Mouse (Mus musculus) ES-E14 (cell line): ENCODE measurements at regions not wholly inside any gene's neighbourhood (a gene's known extent, or its start where the extent isn't known, plus 50 kb on each side); places are given as distances from the start of the nearest gene placed in this dataset.

Source experiments
- MAFK ChIP-seq: IDR thresholded peaks from 2 replicates; pipeline ENCODE4 v1.6.1; 2014; ENCODE audit warnings: mild to moderate bottlenecking, low read depth, low read length, inconsistent platforms; ENCODE audit not compliant: insufficient read depth
- ZC3H11A ChIP-seq: IDR thresholded peaks from 2 replicates; pipeline ENCODE4 v1.6.1; 2012; ENCODE audit warnings: low read depth, mild to moderate bottlenecking, inconsistent platforms, low read length, borderline replicate concordance

GRCm38 (mm10) chr6:93509857-93510256 is 566.6 kb upstream of the Adamts9 start:
- no peak for TF ChIP-seq ZC3H11A
- TF ChIP-seq MAFK: no peak
